Mouse (Mus musculus) retina, embryonic 14.5 days (tissue): ENCODE results near the gene Rell1.
"Not testable (repeated sequence)": the region's sequence is repeated elsewhere in the genome, so short reads cannot be mapped to it uniquely, and the experiment has no call there.

Experiments
- DNase-seq: peaks from one replicate; pipeline ENCODE4 v3.0.0-alpha.2; 2015; ENCODE audit warnings: low spot score

The Rell1 gene

GRCm38 (mm10) chr5:63897001-63897819, 71.5 kb downstream of the Rell1 start:
- not testable (repeated sequence) for DNase-seq

GRCm38 (mm10) chr5:63891912-63892311, 76.8 kb downstream of the Rell1 start:
- DNase-seq: no peak

- no peak for DNase-seq
Measured at GRCm38 (mm10) chr5:63891241-63891640, 77.5 kb downstream of the Rell1 start.

GRCm38 (mm10) chr5:63887111-63887510, 81.6 kb downstream of the Rell1 start:
- DNase-seq: no peak

GRCm38 (mm10) chr5:63886709-63887108, 82.0 kb downstream of the Rell1 start:
- DNase-seq: peak; percentile 78

GRCm38 (mm10) chr5:63886292-63886691, 82.4 kb downstream of the Rell1 start:
- no peak for DNase-seq

- DNase-seq: no peak
Measured at GRCm38 (mm10) chr5:63879026-63879425, 89.7 kb downstream of the Rell1 start.

GRCm38 (mm10) chr5:63876081-63876480, 92.6 kb downstream of the Rell1 start:
- DNase-seq: no peak

- no peak for DNase-seq
Measured at GRCm38 (mm10) chr5:63874880-63875279, 93.8 kb downstream of the Rell1 start.

- peak; percentile 11 for DNase-seq
Measured at GRCm38 (mm10) chr5:63872176-63872932, 96.3 kb downstream of the Rell1 start.

- DNase-seq: peak; percentile 20
Measured at GRCm38 (mm10) chr5:63867421-63867820, 101.3 kb downstream of the Rell1 start.

GRCm38 (mm10) chr5:63858901-63859300, 109.8 kb downstream of the Rell1 start:
- no peak for DNase-seq
